Mouse (Mus musculus) liver, embryonic 15.5 days (tissue): ENCODE results near the gene Myo1d. TPM values are rescaled to one million over a fixed set of nuclear protein-coding genes. Genes with fewer than 3 reads are reported as not detected.

Experiments used
- ATAC-seq: fragments of 200-750 bp; cut with Nextera tagmentation; 2 replicates; pipeline ENCODE4 v1.8.0; 2017; ENCODE audit warnings: moderate number of reproducible peaks, mild to moderate bottlenecking, moderate library complexity; ENCODE audit not compliant: insufficient read depth
- H3K27ac ChIP-seq: fragments of 300-500 bp; sonication (generic); replicated peaks from 2 replicates; pipeline ENCODE4 v1.5.1; 2015; ENCODE audit warnings: mild to moderate bottlenecking, inconsistent platforms
- H3K27me3 ChIP-seq: fragments of 300-500 bp; sonication (generic); 2 replicates; pipeline ENCODE4 v1.6.1; 2015; ENCODE audit warnings: mild to moderate bottlenecking, inconsistent platforms
- H3K36me3 ChIP-seq: fragments of 300-500 bp; sonication (generic); replicated peaks from 2 replicates; pipeline ENCODE4 v1.6.1; 2015; ENCODE audit warnings: moderate library complexity, mild to moderate bottlenecking, inconsistent platforms
- H3K4me1 ChIP-seq: fragments of 300-500 bp; sonication (generic); replicated peaks from 2 replicates; pipeline ENCODE4 v1.6.1; 2015; ENCODE audit warnings: inconsistent platforms
- H3K4me2 ChIP-seq: fragments of 300-500 bp; sonication (generic); 2 replicates; pipeline ENCODE4 v1.6.1; 2015; ENCODE audit warnings: moderate library complexity, mild to moderate bottlenecking, inconsistent platforms
- H3K4me3 ChIP-seq: fragments of 300-500 bp; sonication (generic); replicated peaks from 2 replicates; pipeline ENCODE4 v1.5.1; 2015; ENCODE audit warnings: mild to moderate bottlenecking, inconsistent platforms
- H3K9ac ChIP-seq: fragments of 300-500 bp; sonication (generic); 2 replicates; pipeline ENCODE4 v1.6.1; 2015; ENCODE audit warnings: moderate library complexity, mild to moderate bottlenecking, inconsistent platforms
- H3K9me3 ChIP-seq: fragments of 300-500 bp; sonication (generic); replicated peaks from 2 replicates; pipeline ENCODE4 v1.6.1; 2016; ENCODE audit warnings: inconsistent platforms
- WGBS: fragments of 180-500 bp; shearing (Covaris S2); methylation state at CpG from one replicate; pipeline ENCODE4 v1.1.7; 2015; ENCODE audit warnings: mixed read lengths; ENCODE audit not compliant: insufficient replicate concordance; 5-methylcytosine and 5-hydroxymethylcytosine counted together
- polyA plus RNA-seq: library from polyadenylated mRNA; unstranded; fragments of >200 nt; fragmentation: Nextera tagmentation; extraction: Ambion mirVana; gene quantifications from 2 replicates; pipeline ENCODE4 v1.2.1, GENCODE M21; 2015

Gene Myo1d
- polyA plus RNA-seq, 1 experiment from 2014 or later, result 8.6 TPM

GRCm38 (mm10) chr11:80614418-80614817, 165.4 kb downstream of the Myo1d start:
- WGBS, result 29% methylated on average over 5 of the region's 5 CpGs

GRCm38 (mm10) chr11:80613534-80613933, 166.3 kb downstream of the Myo1d start:
- 3% methylated on average over 6 of the region's 6 CpGs for WGBS
- H3K9ac ChIP-seq, result no peak overlapping the region
- no peaks in the 10 kb centered on the region for H3K9me3 ChIP-seq
- H3K27me3 ChIP-seq, result no peaks in the 10 kb centered on the region
- no peak for ATAC-seq
- H3K36me3 ChIP-seq, result no peaks in the 10 kb centered on the region
- no peak overlapping the region for H3K4me2 ChIP-seq
- H3K4me3 ChIP-seq, result no peak overlapping the region
- no peak overlapping the region for H3K27ac ChIP-seq
- no peaks in the 10 kb centered on the region for H3K4me1 ChIP-seq

More at GRCm38 (mm10) chr11:80614418-80614817, 165.4 kb downstream of the Myo1d start:
- Histone ChIP-seq H3K4me2 (no peak overlapping the region), H3K9me3 (no peaks in the 10 kb centered on the region), H3K9ac (no peak overlapping the region), H3K27me3 (no peaks in the 10 kb centered on the region), H3K4me3 (no peak overlapping the region), H3K27ac (no peak overlapping the region), H3K4me1 (no peaks in the 10 kb centered on the region), H3K36me3 (no peaks in the 10 kb centered on the region)
- ATAC-seq, result no peak

GRCm38 (mm10) chr11:80602707-80603441, 177.0 kb downstream of the Myo1d start:
- no peaks in the 10 kb centered on the region for H3K9me3 ChIP-seq
- ATAC-seq, result no peak
- no peaks in the 10 kb centered on the region for H3K4me1 ChIP-seq
- H3K36me3 ChIP-seq, result no peaks in the 10 kb centered on the region
- H3K27me3 ChIP-seq, result peaks cover 8% of the 10 kb centered on the region
- H3K4me3 ChIP-seq, result no peak overlapping the region
- WGBS, result 8% methylated on average over 24 of the region's 24 CpGs
- no peak overlapping the region for H3K9ac ChIP-seq
- no peak overlapping the region for H3K27ac ChIP-seq
- peak overlapping the region; percentile 29 for H3K4me2 ChIP-seq

- WGBS, result 22% methylated on average over 8 of the region's 8 CpGs
- ATAC-seq, result no peak
- no peaks in the 10 kb centered on the region for H3K36me3 ChIP-seq
These were observed 177.8 kb downstream of the Myo1d start for GRCm38 (mm10) chr11:80602041-80602458.

GRCm38 (mm10) chr11:80601040-80601864, 178.6 kb downstream of the Myo1d start:
- H3K27me3 ChIP-seq, result peaks cover 8% of the 10 kb centered on the region
- no peaks in the 10 kb centered on the region for H3K36me3 ChIP-seq
- WGBS, result 58% methylated on average over 20 of the region's 20 CpGs
- no peak for ATAC-seq
- H3K27ac ChIP-seq, result no peak overlapping the region
- H3K4me3 ChIP-seq, result no peak overlapping the region
- H3K9me3 ChIP-seq, result no peaks in the 10 kb centered on the region
- H3K4me2 ChIP-seq, result no peak overlapping the region
- no peak overlapping the region for H3K9ac ChIP-seq
- H3K4me1 ChIP-seq, result no peaks in the 10 kb centered on the region; the same call in 1 of the 2 replicates

More at GRCm38 (mm10) chr11:80602041-80602458, 177.8 kb downstream of the Myo1d start:
- H3K4me1 ChIP-seq, result no peaks in the 10 kb centered on the region; the same call in 1 of the 2 replicates
- no peak overlapping the region for H3K4me2 ChIP-seq
- no peaks in the 10 kb centered on the region for H3K9me3 ChIP-seq
- no peak overlapping the region for H3K9ac ChIP-seq
- H3K4me3 ChIP-seq, result no peak overlapping the region
- H3K27me3 ChIP-seq, result peaks cover 8% of the 10 kb centered on the region
- H3K27ac ChIP-seq, result no peak overlapping the region

- Histone ChIP-seq H3K27me3 (no peaks in the 10 kb centered on the region), H3K27ac (no peak overlapping the region), H3K4me2 (no peak overlapping the region), H3K9ac (no peak overlapping the region), H3K4me1 (no peaks in the 10 kb centered on the region; the same call in 1 of the 2 replicates), H3K4me3 (no peak overlapping the region), H3K9me3 (no peaks in the 10 kb centered on the region), H3K36me3 (no peaks in the 10 kb centered on the region)
- WGBS, result 63% methylated on average over 1 of the region's 1 CpGs
- ATAC-seq, result no peak
These were observed 184.3 kb downstream of the Myo1d start for GRCm38 (mm10) chr11:80595482-80595881.

- Histone ChIP-seq H3K9ac (no peak overlapping the region), H3K4me2 (no peak overlapping the region), H3K27ac (no peak overlapping the region), H3K9me3 (no peaks in the 10 kb centered on the region), H3K4me1 (no peaks in the 10 kb centered on the region), H3K27me3 (no peaks in the 10 kb centered on the region), H3K4me3 (no peak overlapping the region), H3K36me3 (no peaks in the 10 kb centered on the region)
- ATAC-seq, result no peak
- 58% methylated on average over 5 of the region's 5 CpGs for WGBS
These were observed 190.4 kb downstream of the Myo1d start for GRCm38 (mm10) chr11:80589387-80589786.

GRCm38 (mm10) chr11:80585761-80586160, 194.1 kb downstream of the Myo1d start:
- no peak overlapping the region for H3K9ac ChIP-seq
- H3K4me2 ChIP-seq, result no peak overlapping the region
- no peaks in the 10 kb centered on the region for H3K4me1 ChIP-seq
- H3K36me3 ChIP-seq, result no peaks in the 10 kb centered on the region
- no peak for ATAC-seq
- H3K4me3 ChIP-seq, result no peak overlapping the region
- no peak overlapping the region for H3K27ac ChIP-seq
- H3K27me3 ChIP-seq, result no peaks in the 10 kb centered on the region
- no peaks in the 10 kb centered on the region for H3K9me3 ChIP-seq

GRCm38 (mm10) chr11:80585211-80585610, 194.6 kb downstream of the Myo1d start:
- 57% methylated on average over 11 of the region's 11 CpGs for WGBS
- no peak overlapping the region for H3K9ac ChIP-seq
- no peaks in the 10 kb centered on the region for H3K4me1 ChIP-seq
- H3K9me3 ChIP-seq, result no peaks in the 10 kb centered on the region
- ATAC-seq, result no peak
- H3K4me3 ChIP-seq, result no peak overlapping the region
- H3K27me3 ChIP-seq, result no peaks in the 10 kb centered on the region
- H3K4me2 ChIP-seq, result no peak overlapping the region
- no peaks in the 10 kb centered on the region for H3K36me3 ChIP-seq
- no peak overlapping the region for H3K27ac ChIP-seq

- H3K4me1 ChIP-seq, result no peaks in the 10 kb centered on the region
- H3K27me3 ChIP-seq, result no peaks in the 10 kb centered on the region
- WGBS, result 44% methylated on average over 3 of the region's 3 CpGs
- H3K4me3 ChIP-seq, result no peak overlapping the region
- no peak overlapping the region for H3K27ac ChIP-seq
- H3K9me3 ChIP-seq, result no peaks in the 10 kb centered on the region
- no peak overlapping the region for H3K9ac ChIP-seq
- H3K4me2 ChIP-seq, result no peak overlapping the region
- no peak for ATAC-seq
- no peaks in the 10 kb centered on the region for H3K36me3 ChIP-seq
These were observed 199.3 kb downstream of the Myo1d start for GRCm38 (mm10) chr11:80580494-80580893.
